Mouse (Mus musculus) yolk sac, embryonic 10.5 days (tissue): Measurements from ENCODE around the gene Lyst.
A peak's percentile ranks its signal among the peaks of the same experiment; 100 is the strongest.
"Not testable (repeated sequence)": the region's sequence is repeated elsewhere in the genome, so short reads cannot be mapped to it uniquely, and the experiment has no call there.

ENCODE experiments used
- DNase-seq: peaks from one replicate; pipeline ENCODE4 v3.0.0-alpha.2; 2017; ENCODE audit warnings: low spot score

Gene Lyst

GRCm38 (mm10) chr13:13637577-13637976, 47.4 kb downstream of the Lyst start:
- DNase-seq, result no peak

GRCm38 (mm10) chr13:13637981-13638380, 47.8 kb downstream of the Lyst start:
- no peak for DNase-seq

- no peak for DNase-seq
Measured at GRCm38 (mm10) chr13:13638725-13639124, 48.5 kb downstream of the Lyst start.

GRCm38 (mm10) chr13:13647296-13647695, 57.1 kb downstream of the Lyst start:
- DNase-seq, result no peak

GRCm38 (mm10) chr13:13655453-13655852, 65.3 kb downstream of the Lyst start:
- no peak for DNase-seq

GRCm38 (mm10) chr13:13666103-13666502, 75.9 kb downstream of the Lyst start:
- not testable (repeated sequence) for DNase-seq

GRCm38 (mm10) chr13:13670669-13671068, 80.5 kb downstream of the Lyst start:
- DNase-seq, result no peak

- DNase-seq, result no peak
Measured at GRCm38 (mm10) chr13:13671585-13672328, 81.6 kb downstream of the Lyst start.

- DNase-seq, result no peak
Measured at GRCm38 (mm10) chr13:13674669-13675343, 84.6 kb downstream of the Lyst start.

GRCm38 (mm10) chr13:13677871-13678270, 87.7 kb downstream of the Lyst start:
- DNase-seq, result no peak

- DNase-seq, result no peak
Measured at GRCm38 (mm10) chr13:13681642-13682041, 91.4 kb downstream of the Lyst start.

- DNase-seq, result no peak
Measured at GRCm38 (mm10) chr13:13703476-13703875, 113.3 kb downstream of the Lyst start.

- DNase-seq, result not testable (repeated sequence)
Measured at GRCm38 (mm10) chr13:13721435-13721834, 131.2 kb downstream of the Lyst start.

- DNase-seq, result no peak
Measured at GRCm38 (mm10) chr13:13723293-13723692, 133.1 kb downstream of the Lyst start.

GRCm38 (mm10) chr13:13723786-13724185, 133.6 kb downstream of the Lyst start:
- no peak for DNase-seq

- DNase-seq, result no peak
Measured at GRCm38 (mm10) chr13:13739232-13739631, 149.0 kb downstream of the Lyst start.

- DNase-seq, result no peak
Measured at GRCm38 (mm10) chr13:13745911-13746310, 155.7 kb downstream of the Lyst start.

GRCm38 (mm10) chr13:13775778-13776494, 185.7 kb downstream of the Lyst start:
- DNase-seq, result peak; percentile 11

- DNase-seq, result no peak
Measured at GRCm38 (mm10) chr13:13777052-13777451, 186.9 kb downstream of the Lyst start.

GRCm38 (mm10) chr13:13777696-13778095, 187.5 kb downstream of the Lyst start:
- no peak for DNase-seq

- DNase-seq, result no peak
Measured at GRCm38 (mm10) chr13:13778837-13779458, 188.8 kb downstream of the Lyst start.

- no peak for DNase-seq
Measured at GRCm38 (mm10) chr13:13780271-13780670, 190.1 kb downstream of the Lyst start.
